Mouse (Mus musculus) cerebellum, adult 9-10 months (tissue): Measurements from ENCODE around the gene Zkscan1.
"Not testable (repeated sequence)": the region's sequence is repeated elsewhere in the genome, so short reads cannot be mapped to it uniquely, and the experiment has no call there.

Source experiments
- DNase-seq: peaks from one replicate; pipeline ENCODE4 v3.0.0; 2022

Gene Zkscan1

GRCm38 (mm10) chr5:138084996-138085395, at the start of gene Zkscan1:
Gene Zkscan1, plus strand, starts transcription at chr5:138085084.
- peak; percentile 87 for DNase-seq

- not testable (repeated sequence) for DNase-seq
These were observed 32.0 kb upstream of the Zkscan1 start, which contains the start of gene Smok3c for GRCm38 (mm10) chr5:138052894-138053293. Gene Smok3c, plus strand, starts transcription at chr5:138053194.

GRCm38 (mm10) chr5:138073803-138074202, 11.1 kb upstream of the Zkscan1 start:
- no peak for DNase-seq

- DNase-seq = no peak
These were observed 9.2 kb upstream of the Zkscan1 start for GRCm38 (mm10) chr5:138075684-138076083.

- no peak for DNase-seq
These were observed 8.7 kb upstream of the Zkscan1 start for GRCm38 (mm10) chr5:138076148-138076547.

- no peak for DNase-seq
These were observed 4.4 kb upstream of the Zkscan1 start for GRCm38 (mm10) chr5:138080456-138080855.

- no peak for DNase-seq
These were observed 3.4 kb upstream of the Zkscan1 start for GRCm38 (mm10) chr5:138081446-138081845.

GRCm38 (mm10) chr5:138083318-138083900, 1.5 kb upstream of the Zkscan1 start:
- no peak for DNase-seq

GRCm38 (mm10) chr5:138083936-138084335, 948 bp upstream of the Zkscan1 start:
- DNase-seq = no peak

GRCm38 (mm10) chr5:138084507-138084906, 377 bp upstream of the Zkscan1 start:
- peak; percentile 31 for DNase-seq

- no peak for DNase-seq
These were observed 582 bp downstream of the Zkscan1 start for GRCm38 (mm10) chr5:138085421-138085911.

- DNase-seq = no peak
These were observed 2.0 kb downstream of the Zkscan1 start for GRCm38 (mm10) chr5:138086842-138087241.

GRCm38 (mm10) chr5:138088366-138088765, 3.5 kb downstream of the Zkscan1 start:
- no peak for DNase-seq

- DNase-seq = no peak
These were observed 4.2 kb downstream of the Zkscan1 start for GRCm38 (mm10) chr5:138089108-138089551.

- DNase-seq = no peak
These were observed 5.4 kb downstream of the Zkscan1 start for GRCm38 (mm10) chr5:138090271-138090670.

GRCm38 (mm10) chr5:138090737-138091136, 5.9 kb downstream of the Zkscan1 start:
- no peak for DNase-seq

- DNase-seq = no peak
These were observed 7.9 kb downstream of the Zkscan1 start for GRCm38 (mm10) chr5:138092771-138093170.

- DNase-seq = no peak
These were observed 9.6 kb downstream of the Zkscan1 start for GRCm38 (mm10) chr5:138094474-138094873.

- no peak for DNase-seq
These were observed 20.1 kb downstream of the Zkscan1 start for GRCm38 (mm10) chr5:138104976-138105375.

GRCm38 (mm10) chr5:138107130-138107529, 22.2 kb downstream of the Zkscan1 start:
- no peak for DNase-seq

GRCm38 (mm10) chr5:138109847-138110396, 25.0 kb downstream of the Zkscan1 start:
- not testable (repeated sequence) for DNase-seq

- DNase-seq = peak; percentile 85
These were observed 31.6 kb downstream of the Zkscan1 start, which contains the start of gene Zscan21 for GRCm38 (mm10) chr5:138116255-138117198. Gene Zscan21, plus strand, starts transcription at chr5:138116903.
